Mouse (Mus musculus) liver, embryonic 14.5 days (tissue): Measurements from ENCODE around the gene Ptpdc1.

Source experiments
- CTCF ChIP-seq: IDR thresholded peaks from 2 replicates; pipeline ENCODE4 v1.5.1; 2016; ENCODE audit warnings: antibody characterized with exemption, low read depth, control low read depth
- EP300 ChIP-seq: IDR thresholded peaks from 2 replicates; pipeline ENCODE4 v1.6.1; 2016; ENCODE audit warnings: antibody characterized with exemption, low read depth

DNA sequence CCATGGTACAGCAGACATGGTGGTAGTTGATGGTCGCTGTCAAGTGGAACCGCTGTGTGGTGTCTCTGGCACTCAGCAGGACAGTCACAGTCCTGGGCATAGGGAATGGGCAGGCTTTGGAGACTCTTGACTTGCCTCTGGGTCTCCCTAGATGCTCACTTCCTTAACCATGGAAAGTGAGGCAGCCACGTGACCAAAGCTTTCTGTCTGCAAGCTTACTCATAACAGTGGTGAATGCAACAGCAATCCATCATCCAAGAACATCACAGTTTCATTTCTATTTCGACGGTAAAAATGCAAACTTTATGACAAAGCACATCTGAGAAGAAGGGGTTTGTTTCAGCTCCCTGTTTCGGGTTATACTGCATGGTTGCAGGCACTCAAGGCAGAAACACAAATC, 17.6 kb upstream of the Ptpdc1 start:
- TF ChIP-seq CTCF (no peak), EP300 (no peak)
